Mouse (Mus musculus) urinary bladder, postnatal 36 days (tissue): ENCODE results near the gene Tmed8.

Experiments used
- DNase-seq, 2 experiments: peaks; one replicate each; pipeline ENCODE4 v3.0.0; 2022; ENCODE audit warnings: low spot score in 2 of 2, mixed read lengths in 1 of 2

Tmed8 gene

DNA sequence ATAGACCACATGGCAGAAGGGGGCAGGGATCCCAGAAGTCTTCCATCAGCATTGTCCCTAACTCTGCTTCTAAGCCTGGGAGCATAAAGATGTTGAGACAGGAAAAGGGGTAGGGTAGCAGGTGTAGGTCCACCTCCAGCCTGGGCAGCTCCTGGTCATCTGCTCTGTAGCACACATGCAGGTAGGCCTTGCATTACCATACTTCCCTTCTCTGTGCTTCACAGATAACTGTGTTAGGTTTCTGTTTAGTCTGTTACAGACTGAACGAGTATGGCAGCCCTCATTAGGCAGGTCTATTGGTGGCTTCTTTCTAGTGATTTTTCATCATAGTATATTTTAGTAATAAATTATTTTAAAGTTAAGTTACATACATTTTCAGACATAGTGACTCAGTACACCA, 39.9 kb downstream of the Tmed8 start:
- DNase-seq = no peak

DNA sequence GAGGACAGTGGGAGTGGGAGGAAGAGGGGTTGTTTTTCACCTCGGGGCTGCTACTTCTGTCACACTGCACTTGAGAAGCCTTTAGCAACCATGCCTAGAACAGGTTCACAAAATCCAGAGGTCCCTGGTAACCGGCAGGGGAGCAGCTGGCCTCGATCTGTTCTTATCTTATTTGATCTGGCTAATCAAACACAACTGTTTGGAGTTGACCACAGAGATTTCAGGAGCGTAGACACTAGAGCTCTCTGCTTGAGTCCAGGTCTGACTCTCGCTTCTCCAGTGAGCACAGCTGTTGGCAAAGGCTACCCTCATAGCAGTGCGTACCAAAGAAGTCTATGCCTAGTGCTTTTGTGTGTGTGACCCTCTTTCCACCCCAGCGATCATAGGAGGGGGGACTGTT, 42.2 kb downstream of the Tmed8 start:
- no peak for DNase-seq

DNA sequence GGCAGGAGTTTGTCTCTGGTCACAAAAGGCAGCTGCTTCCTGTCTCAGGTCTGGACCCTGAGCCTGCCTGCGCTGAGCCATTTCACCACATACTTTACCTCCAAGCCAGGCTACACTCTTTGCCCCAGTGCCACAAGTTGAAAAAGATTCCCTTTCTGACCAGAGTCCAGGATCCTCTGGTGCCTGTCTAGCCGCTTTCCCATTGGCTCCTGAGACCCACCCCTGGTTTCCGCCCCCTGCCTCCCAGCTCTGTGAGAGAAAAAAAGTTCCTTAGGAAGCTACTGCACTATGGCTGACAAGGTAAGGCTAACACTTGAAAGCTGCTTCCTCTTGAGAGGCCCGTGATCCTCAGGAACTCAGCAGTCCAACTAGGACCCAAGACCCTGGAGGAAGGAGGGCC, 42.9 kb downstream of the Tmed8 start:
- DNase-seq = peak in 1 of 2 experiments; percentile 22

DNA sequence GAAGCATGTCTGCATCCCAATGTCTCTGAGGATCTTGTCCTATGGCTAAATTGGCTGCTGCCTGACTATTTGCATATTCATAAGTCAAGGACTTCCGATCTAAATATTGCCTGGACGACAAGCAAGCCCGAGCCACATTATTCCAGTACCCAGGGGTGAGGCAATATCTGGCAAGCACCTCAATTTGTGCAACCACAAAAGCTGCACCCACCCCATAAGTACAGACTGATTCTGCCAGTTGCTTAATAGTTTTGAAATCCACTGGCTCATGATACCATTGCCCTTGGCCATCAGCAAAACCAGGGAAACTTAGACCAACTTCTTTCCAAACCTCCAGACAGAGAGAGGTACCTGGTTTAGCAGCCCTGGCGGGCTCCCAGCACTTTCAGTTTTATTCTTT, 45.8 kb downstream of the Tmed8 start:
- DNase-seq = peak in 1 of 2 experiments; percentile 37

DNA sequence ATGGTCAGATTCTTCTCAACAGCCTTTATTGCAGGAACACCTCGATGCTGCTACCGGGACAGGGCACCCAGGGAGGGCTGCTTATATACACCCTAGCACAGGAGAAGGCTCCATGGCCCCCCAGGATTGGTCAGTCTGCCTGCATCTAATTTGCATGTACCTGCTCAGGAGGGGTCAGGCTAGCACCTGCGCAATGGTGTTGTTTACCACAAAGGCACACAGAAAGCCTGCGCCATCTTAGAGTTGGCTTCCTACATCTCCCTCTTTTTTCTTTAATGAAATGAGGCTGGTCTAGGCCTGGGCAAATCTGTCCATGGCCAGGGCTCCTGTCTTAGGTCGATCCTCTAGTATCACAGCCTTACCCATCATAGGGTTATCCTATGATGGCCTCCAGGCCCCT, 50.8 kb downstream of the Tmed8 start:
- DNase-seq = no peak

DNA sequence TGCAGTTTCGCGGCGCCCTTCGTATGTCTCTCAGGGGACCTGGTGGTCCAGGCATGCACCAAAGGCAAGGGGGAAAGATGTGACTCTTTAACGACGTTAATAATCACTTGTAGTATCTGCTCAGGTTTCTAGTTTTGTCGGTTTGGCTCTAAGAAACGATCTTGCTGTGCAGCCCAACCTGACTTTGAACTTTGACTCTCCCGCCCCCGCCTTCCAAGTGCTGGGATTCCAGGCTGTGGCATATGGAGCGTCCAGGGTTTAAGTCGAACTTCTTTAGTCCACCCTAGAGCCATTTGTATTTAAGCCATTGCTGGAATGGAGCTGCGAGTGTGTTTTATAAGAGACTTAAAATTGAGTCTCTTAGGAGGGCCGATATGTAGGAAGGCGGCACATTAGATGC, 52.1 kb downstream of the Tmed8 start:
- DNase-seq = no peak

DNA sequence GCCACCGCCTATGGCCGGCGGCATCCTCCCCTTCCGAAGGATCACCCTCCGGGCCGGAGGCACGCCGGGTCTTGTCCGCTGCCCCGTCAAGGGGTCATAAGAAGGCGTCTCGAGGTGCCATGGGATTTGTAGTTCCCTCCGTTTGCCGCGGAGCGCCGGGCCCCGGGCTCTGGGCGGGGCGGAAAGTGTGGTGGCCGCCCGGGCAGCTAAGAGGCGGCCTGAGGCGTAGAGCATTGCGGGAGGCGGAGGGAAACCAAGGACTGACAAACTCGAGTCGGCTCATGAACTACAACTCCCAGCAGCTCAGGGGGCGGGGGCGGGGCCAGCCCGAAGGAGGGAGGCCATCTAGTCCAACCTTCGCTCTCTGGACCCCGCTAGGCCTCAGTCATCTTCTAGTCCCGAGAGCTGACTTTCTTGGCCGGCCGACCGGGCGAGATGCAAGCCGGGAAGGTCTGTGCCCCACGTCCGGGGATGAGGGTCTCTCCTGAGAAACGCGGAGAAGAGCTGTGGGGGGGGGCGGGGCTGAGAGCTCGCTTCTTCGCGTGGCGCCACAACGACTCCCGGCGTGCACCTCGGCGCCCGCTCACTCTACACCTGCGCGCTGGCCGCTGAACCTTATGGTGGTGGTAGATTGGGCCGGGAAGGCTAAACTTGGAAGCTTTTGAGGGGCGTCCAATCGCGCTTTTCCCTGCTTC, 52.7 kb downstream of the Tmed8 start, which contains the start of gene Pomt2:
Pomt2 (minus strand) TSS at position 574 of the 695 bp plus-strand sequence.
- DNase-seq = peak; percentile 87 to 95

DNA sequence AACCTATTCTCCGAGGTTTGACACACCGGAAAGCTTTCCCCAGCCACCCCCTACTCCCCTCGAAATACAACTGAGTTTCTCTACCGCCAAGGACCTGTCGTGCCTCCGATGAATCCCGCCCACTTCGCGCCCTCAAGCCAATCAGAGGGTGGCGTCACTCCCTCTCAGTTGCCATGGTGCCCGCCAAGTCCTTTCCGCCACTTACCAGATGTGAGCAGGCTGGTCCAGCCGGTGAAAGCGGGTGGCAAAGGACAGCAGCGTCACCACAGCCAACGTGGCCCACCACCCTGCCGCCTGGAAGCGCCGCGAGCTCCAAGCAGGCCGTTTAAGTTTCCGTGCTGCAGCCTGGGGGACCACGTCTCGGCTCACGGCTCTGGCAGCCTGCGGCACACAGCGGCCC, 53.3 kb downstream of the Tmed8 start, which contains the start of gene Gstz1:
Gstz1 (plus strand) TSS at position 200 of the 400 bp plus-strand sequence.
- DNase-seq = peak; percentile 75 to 87

DNA sequence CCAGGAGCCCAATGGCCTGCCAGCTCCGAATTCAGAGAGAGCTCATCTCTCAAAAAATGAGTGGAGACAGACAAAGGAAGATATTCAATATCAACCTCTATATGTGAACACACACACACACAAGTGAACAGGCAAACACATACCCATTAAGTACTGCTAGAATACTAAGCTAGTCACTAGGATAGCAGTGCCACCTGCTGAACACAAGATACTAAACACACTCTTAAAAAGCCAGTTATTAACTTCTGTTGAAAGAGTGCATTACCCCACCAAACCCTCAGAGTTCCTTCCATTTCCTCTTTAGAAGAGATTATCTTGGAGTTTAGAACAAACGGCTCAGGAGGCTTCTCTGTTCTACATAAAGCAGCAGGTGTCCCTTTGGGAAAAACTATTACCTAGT, 58.1 kb downstream of the Tmed8 start:
- DNase-seq = no peak

DNA sequence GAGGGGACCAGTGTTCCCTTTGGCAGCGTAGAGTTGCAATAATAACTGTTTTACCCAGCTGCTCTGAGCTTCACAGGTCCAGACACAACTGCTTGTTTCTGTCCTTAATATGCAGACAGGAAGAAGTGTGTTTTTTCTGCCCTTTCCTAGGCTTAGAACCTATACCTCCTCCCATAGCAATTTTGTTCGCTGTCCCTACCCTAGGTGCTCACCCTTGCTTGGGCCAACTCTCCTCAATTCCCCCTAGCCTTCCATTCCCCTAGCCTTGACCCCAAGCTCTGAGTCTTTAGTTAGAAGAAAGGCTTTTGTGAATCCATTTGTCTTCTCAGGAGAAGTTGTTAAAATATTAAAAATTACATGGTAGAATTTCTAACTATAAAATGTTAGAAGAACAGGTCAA, 61.5 kb downstream of the Tmed8 start:
- no peak for DNase-seq

DNA sequence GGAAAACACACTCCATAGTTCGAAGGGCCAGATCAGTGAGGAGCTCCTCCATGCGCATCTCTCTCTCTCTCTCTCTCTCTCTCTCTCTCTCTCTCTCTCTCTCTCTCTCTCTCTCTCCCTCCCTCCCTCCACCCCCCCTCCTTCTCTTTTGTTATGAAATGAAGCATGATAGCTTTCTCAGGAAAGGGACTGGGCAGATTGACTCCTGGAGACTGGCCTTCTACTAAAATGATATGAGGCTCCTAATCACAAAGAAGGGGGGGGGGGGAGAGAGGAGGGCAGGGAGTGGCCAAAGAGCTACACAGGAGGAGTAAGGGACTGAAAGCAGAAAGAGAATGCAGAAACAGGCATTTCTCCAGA, 61.9 kb downstream of the Tmed8 start:
- no peak for DNase-seq

DNA sequence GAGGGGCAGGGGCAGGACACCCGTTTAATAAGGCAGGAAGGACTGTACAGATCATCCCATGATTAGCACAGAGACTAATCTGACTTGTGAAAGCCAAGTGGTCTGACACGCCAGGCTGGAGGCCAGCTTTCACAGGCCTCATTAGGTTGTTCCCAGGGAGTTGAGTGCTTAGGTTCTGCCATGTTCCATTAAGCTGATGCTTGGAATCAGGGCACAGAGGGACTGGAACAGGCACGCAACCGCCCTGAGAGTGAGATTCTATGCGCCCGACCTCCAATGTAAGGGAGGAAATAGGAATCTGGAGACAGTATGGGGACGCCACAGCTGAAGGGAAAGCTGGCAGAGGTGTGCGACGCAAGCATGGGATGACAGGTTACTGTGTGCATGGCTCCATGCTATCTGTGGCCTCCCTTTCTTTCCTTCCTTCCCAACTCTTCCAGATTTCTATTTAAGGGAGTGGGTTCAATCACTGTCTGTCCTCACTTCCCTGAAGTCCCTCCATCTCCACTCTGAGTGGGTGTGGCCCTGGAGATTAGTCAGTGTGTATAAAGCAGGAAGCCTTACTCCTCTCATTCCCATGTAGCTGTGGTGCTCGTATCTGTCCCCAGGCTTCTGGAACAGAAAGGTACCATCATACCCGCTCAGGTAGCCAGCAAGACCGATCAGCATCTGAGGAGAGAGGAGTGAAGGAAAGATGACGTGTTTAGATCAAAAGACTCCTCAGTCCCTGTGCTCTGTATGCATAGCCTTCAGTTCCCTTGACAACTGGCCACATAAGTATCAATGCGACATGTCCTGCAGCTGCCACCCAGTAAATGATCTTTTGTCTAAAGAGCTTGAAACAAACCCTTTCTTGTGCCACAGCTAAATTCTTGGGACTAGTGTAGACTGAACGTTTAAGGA, 62.6 kb downstream of the Tmed8 start:
- DNase-seq = no peak

DNA sequence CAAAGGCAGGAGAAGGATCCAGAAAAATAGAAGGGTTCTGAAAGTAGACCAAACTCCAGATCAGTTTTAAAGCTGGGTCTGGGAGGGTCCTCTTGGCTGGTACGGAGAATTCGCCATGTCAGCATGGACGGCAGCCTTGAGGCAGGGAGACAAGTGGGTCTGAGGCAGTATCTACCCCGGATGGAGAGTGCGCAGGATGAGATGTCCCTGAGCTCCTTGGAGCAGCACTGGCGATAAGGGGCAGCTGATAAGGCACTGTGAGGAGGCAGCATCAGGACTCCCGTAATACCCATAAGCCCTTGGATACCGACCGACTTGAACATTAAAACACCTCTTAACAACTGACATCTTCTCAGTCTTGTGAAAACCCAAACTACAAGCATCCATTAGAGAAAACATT, 67.5 kb downstream of the Tmed8 start:
- DNase-seq = no peak

DNA sequence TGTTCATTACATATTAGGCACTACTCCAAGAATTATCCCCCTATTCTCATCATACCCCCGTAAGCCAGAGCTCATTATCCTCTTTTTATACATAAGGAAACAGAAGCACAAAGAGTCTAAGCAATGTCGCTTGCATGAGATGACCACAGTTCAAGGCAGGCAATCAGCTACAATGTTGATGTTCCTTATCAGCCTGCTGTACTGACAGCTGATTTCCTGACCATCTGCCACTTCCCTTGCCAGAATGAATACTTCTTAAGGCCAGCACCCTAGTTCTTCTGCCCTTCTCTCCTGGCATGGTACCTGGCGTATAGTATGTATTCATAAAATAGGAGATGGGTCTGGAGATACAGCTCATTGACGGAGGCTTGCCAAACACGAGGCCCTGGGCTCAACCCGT, 68.0 kb downstream of the Tmed8 start:
- DNase-seq = no peak

DNA sequence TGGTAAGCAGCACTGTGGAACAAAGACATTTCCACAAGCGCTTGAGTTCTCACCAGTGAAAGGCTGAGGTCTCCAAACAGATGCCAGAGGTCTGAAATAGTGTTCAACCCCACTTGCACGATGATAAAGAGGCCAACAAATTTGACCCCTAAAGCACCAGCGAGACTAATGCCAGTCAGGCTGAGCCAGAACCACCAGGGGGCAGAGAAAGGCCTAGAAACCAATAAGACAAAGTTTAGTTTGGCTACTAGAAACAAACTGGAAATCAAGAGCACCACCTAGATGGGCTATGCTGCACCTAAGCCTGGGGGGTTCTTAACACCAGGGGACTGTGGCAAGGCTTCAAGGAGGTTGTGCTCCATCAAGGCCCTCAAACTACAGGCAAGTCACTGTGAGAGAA, 68.6 kb downstream of the Tmed8 start:
- peak in 1 of 2 experiments; percentile 7 for DNase-seq

DNA sequence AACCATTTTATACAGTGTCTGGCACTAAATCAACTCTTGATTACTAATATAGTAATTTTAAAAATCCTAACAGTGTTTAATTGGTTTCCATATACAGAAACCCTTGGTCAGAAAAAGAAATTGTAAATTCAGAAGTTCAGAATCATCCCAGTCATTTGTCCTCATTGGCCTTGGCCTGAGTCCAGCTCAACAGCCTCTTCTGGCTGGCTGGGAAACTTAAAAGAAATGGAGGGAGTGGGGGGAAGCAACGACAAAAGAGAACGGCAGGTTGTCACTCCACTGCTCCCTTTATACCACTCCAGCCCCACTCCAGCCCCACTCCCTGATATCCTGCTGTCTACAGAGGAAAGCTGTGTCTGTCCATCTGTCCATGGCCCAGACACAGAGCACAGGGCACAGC, 69.1 kb downstream of the Tmed8 start:
- DNase-seq = no peak

DNA sequence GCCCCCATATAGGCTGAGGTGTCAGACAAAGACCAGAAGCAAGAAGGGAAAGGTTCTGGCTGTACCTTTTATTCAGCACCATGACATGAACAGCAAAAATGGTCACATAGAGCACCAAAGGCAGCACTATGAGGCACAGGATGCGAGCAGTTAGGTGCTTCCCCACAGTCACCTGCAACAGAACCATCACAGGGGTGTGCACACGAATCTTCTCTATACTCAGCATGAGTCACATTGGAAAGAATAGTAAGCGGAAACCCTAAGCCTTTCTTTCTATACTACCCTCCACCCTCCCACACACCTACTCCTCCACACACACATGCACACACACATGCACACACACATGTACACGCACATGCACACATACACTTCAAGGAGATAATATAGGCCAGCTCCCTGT, 70.0 kb downstream of the Tmed8 start:
- DNase-seq = no peak

DNA sequence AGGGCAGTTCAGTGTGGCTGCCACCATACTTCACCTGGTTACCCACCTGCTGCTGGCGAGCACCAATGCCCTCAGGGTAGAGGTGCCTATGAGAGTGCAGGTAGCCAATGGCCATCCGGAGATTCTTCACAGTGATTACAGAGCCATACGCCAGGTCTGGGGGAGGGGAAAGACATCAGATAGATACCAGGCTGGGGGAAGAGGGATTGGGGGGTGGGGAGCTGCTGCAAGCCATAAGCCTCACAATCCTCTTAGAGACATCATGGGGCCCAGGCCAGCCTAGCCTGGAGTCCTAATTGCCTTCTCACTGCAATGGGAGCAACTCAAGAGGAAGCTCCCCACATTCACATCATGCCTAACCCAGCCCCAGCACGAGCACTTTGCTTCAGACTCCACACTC, 73.0 kb downstream of the Tmed8 start:
- DNase-seq = no peak

DNA sequence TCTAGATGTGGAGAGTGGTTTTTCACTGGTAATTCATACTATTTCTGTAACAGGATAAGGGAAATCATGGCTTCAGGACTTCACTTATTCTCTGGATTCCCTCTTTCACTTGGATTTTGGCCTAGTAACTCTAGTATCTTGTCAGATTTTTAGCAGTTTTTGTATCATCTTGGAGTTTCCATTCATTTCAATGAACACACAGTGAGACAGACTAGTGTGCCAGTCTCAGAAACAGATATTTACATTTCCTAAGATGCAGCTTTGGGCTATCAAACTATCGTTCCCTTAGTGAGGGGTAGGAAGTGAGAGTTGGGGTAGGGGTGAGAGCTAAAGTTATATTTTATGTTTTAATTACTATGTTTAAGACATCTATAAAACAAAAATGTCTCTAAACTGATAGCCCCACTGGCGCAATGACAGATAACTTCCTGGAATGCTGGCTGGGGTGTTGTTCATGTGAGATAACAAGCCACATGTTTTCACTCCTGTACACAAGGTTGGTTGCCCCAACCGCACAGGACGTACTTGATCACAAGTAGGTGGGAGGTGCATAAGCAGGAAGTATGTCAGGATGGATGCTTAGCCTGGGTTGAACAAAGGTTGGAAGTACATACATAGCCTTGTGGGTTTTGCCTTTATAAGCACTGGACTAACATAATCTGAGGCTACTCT, 78.2 kb downstream of the Tmed8 start:
- no peak for DNase-seq
